Mouse (Mus musculus): ENCODE measurements at regions not wholly inside any gene's neighbourhood (a gene's known extent, or its start where the extent isn't known, plus 50 kb on each side); places are given as distances from the start of the nearest gene placed in this dataset.

- H3K36me3 ChIP-seq (ENCODE audit: control insufficient read depth, insufficient read depth, low read length), result no peaks in the 10 kb centered on the region
- no peak overlapping the region for H3K4me3 ChIP-seq (replicated peaks; ENCODE audit: low read length)
- no peaks in the 10 kb centered on the region for H3K27me3 ChIP-seq (ENCODE audit: control insufficient read depth, insufficient read depth, low read length)
- H3K4me2 ChIP-seq (replicated peaks; ENCODE audit: low read depth, low read length, severe bottlenecking), result no peak overlapping the region
- ATAC-seq (ENCODE audit: low FRiP score, low read depth), result no peak
- no peak for TF ChIP-seq POLR2A (IDR thresholded peaks at IDR 0.05; ENCODE audit: borderline replicate concordance, extremely low read depth, insufficient read depth, insufficient read length)
- no peak overlapping the region for H3K27ac ChIP-seq (replicated peaks; ENCODE audit: low read depth, low read length)
- no peak overlapping the region for H3K9ac ChIP-seq (ENCODE audit: low read depth, low read length, severe bottlenecking)
- H3K4me1 ChIP-seq (ENCODE audit: control insufficient read depth, insufficient read depth, low read length), result no peaks in the 10 kb centered on the region
- 88% methylated on average over 14 of the region's 14 CpGs for WGBS
- DNase-seq (ENCODE audit: low spot score), result no peak
- H3K9me3 ChIP-seq (ENCODE audit: control insufficient read depth, low read length), result no peaks in the 10 kb centered on the region
Observed at GRCm38 (mm10) chr1:183504103-183504841, 86.3 kb downstream of the Hhipl2 start.

GRCm38 (mm10) chr1:183507893-183508292 lies 89.9 kb downstream of the Hhipl2 start:
- no peaks in the 10 kb centered on the region for H3K36me3 ChIP-seq (ENCODE audit: control insufficient read depth, insufficient read depth, low read length)
- no peaks in the 10 kb centered on the region for H3K27me3 ChIP-seq (ENCODE audit: control insufficient read depth, insufficient read depth, low read length)
- no peak overlapping the region for H3K4me3 ChIP-seq (replicated peaks; ENCODE audit: low read length)
- 82% methylated on average over 2 of the region's 2 CpGs for WGBS
- no peak overlapping the region for H3K9ac ChIP-seq (ENCODE audit: low read depth, low read length, severe bottlenecking)
- DNase-seq (ENCODE audit: low spot score) (no peak), ATAC-seq (ENCODE audit: low FRiP score, low read depth) (no peak)
- no peak overlapping the region for H3K4me2 ChIP-seq (replicated peaks; ENCODE audit: low read depth, low read length, severe bottlenecking)
- TF ChIP-seq POLR2A (IDR thresholded peaks at IDR 0.05; ENCODE audit: borderline replicate concordance, extremely low read depth, insufficient read depth, insufficient read length), result no peak
- no peaks in the 10 kb centered on the region for H3K9me3 ChIP-seq (ENCODE audit: control insufficient read depth, low read length)
- no peak overlapping the region for H3K27ac ChIP-seq (replicated peaks; ENCODE audit: low read depth, low read length)
- no peaks in the 10 kb centered on the region for H3K4me1 ChIP-seq (ENCODE audit: control insufficient read depth, insufficient read depth, low read length)

GRCm38 (mm10) chr1:183510759-183511158 lies 92.7 kb downstream of the Hhipl2 start:
- WGBS, result 84% methylated on average over 10 of the region's 10 CpGs
- ATAC-seq (ENCODE audit: low FRiP score, low read depth), result no peak
- H3K27me3 ChIP-seq (ENCODE audit: control insufficient read depth, insufficient read depth, low read length), result no peaks in the 10 kb centered on the region
- no peaks in the 10 kb centered on the region for H3K4me1 ChIP-seq (ENCODE audit: control insufficient read depth, insufficient read depth, low read length)
- H3K9ac ChIP-seq (ENCODE audit: low read depth, low read length, severe bottlenecking), result no peak overlapping the region
- no peaks in the 10 kb centered on the region for H3K9me3 ChIP-seq (ENCODE audit: control insufficient read depth, low read length)
- no peak for DNase-seq (ENCODE audit: low spot score)
- TF ChIP-seq POLR2A (IDR thresholded peaks at IDR 0.05; ENCODE audit: borderline replicate concordance, extremely low read depth, insufficient read depth, insufficient read length), result no peak
- H3K27ac ChIP-seq (replicated peaks; ENCODE audit: low read depth, low read length), result no peak overlapping the region
- no peaks in the 10 kb centered on the region for H3K36me3 ChIP-seq (ENCODE audit: control insufficient read depth, insufficient read depth, low read length)
- no peak overlapping the region for H3K4me3 ChIP-seq (replicated peaks; ENCODE audit: low read length)
- no peak overlapping the region for H3K4me2 ChIP-seq (replicated peaks; ENCODE audit: low read depth, low read length, severe bottlenecking)

GRCm38 (mm10) chr1:183513876-183514275 lies 95.9 kb downstream of the Hhipl2 start:
- no peaks in the 10 kb centered on the region for H3K9me3 ChIP-seq (ENCODE audit: control insufficient read depth, low read length)
- no peak for TF ChIP-seq POLR2A (IDR thresholded peaks at IDR 0.05; ENCODE audit: borderline replicate concordance, extremely low read depth, insufficient read depth, insufficient read length)
- no peaks in the 10 kb centered on the region for H3K36me3 ChIP-seq (ENCODE audit: control insufficient read depth, insufficient read depth, low read length)
- 88% methylated on average over 3 of the region's 3 CpGs for WGBS
- DNase-seq (ENCODE audit: low spot score) (no peak), ATAC-seq (ENCODE audit: low FRiP score, low read depth) (no peak)
- H3K27me3 ChIP-seq (ENCODE audit: control insufficient read depth, insufficient read depth, low read length), result no peaks in the 10 kb centered on the region
- H3K4me1 ChIP-seq (ENCODE audit: control insufficient read depth, insufficient read depth, low read length), result no peaks in the 10 kb centered on the region
- no peak overlapping the region for H3K9ac ChIP-seq (ENCODE audit: low read depth, low read length, severe bottlenecking)
- H3K4me2 ChIP-seq (replicated peaks; ENCODE audit: low read depth, low read length, severe bottlenecking), result no peak overlapping the region
- H3K4me3 ChIP-seq (replicated peaks; ENCODE audit: low read length), result no peak overlapping the region
- no peak overlapping the region for H3K27ac ChIP-seq (replicated peaks; ENCODE audit: low read depth, low read length)

- Histone ChIP-seq H3K9me3 (ENCODE audit: control insufficient read depth, low read length) (no peaks in the 10 kb centered on the region), H3K4me3 (replicated peaks; ENCODE audit: low read length) (no peak overlapping the region), H3K27me3 (ENCODE audit: control insufficient read depth, insufficient read depth, low read length) (no peaks in the 10 kb centered on the region), H3K4me1 (ENCODE audit: control insufficient read depth, insufficient read depth, low read length) (peaks cover under 1% of the 10 kb centered on the region; the same call in 1 of the 2 replicates), H3K4me2 (replicated peaks; ENCODE audit: low read depth, low read length, severe bottlenecking) (no peak overlapping the region), H3K9ac (ENCODE audit: low read depth, low read length, severe bottlenecking) (no peak overlapping the region), H3K36me3 (ENCODE audit: control insufficient read depth, insufficient read depth, low read length) (no peaks in the 10 kb centered on the region), H3K27ac (replicated peaks; ENCODE audit: low read depth, low read length) (no peak overlapping the region)
- no peak for TF ChIP-seq POLR2A (IDR thresholded peaks at IDR 0.05; ENCODE audit: borderline replicate concordance, extremely low read depth, insufficient read depth, insufficient read length)
- WGBS, result 75% methylated on average over 15 of the region's 15 CpGs
- DNase-seq (ENCODE audit: low spot score), result no peak
- ATAC-seq (ENCODE audit: low FRiP score, low read depth), result no peak
Observed at GRCm38 (mm10) chr1:183514281-183514983, 96.4 kb downstream of the Hhipl2 start.
